Mouse (Mus musculus) retina, adult 2 months (tissue): ENCODE data around the gene Vmp1.

Experiments
- DNase-seq: peaks from one replicate; pipeline ENCODE4 v3.0.0-alpha.2; 2012; ENCODE audit warnings: low read depth, low spot score

Gene Vmp1

DNA sequence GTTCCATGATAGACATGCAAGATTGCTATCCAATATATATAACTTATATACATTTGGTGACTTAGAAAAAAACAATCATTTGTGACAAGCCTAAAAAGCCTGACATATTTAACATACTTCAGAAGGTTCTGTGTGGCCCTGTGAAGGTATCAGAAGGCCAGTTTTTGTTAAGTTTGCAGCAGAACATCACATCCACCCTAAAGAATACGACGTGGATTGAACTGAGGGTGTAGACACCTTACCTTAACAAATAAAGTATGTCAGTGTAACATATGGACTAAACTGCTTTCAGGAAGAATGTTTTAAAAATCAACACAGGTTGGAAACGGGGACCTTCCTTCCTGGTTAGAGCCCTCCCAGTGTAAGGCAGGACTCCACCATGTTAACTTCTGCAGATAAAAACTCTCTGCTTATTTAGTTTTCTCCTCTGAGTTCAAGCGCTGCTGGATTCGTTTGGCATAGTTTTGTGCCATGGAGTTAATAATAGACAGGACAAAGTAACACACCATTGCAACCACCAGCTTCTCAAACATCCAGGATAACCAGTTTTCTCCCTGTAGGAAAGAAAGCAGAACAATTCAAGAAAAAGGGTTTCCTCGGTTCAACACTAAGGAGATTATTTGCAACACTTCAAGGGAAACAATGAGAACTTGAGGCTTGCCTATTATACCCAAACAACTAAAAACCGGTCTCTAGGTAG lies 98.6 kb downstream of the Vmp1 start:
- no peak for DNase-seq

GRCm38 (mm10) chr11:86583990-86584897 lies 99.4 kb downstream of the Vmp1 start:
- DNase-seq: no peak

DNA sequence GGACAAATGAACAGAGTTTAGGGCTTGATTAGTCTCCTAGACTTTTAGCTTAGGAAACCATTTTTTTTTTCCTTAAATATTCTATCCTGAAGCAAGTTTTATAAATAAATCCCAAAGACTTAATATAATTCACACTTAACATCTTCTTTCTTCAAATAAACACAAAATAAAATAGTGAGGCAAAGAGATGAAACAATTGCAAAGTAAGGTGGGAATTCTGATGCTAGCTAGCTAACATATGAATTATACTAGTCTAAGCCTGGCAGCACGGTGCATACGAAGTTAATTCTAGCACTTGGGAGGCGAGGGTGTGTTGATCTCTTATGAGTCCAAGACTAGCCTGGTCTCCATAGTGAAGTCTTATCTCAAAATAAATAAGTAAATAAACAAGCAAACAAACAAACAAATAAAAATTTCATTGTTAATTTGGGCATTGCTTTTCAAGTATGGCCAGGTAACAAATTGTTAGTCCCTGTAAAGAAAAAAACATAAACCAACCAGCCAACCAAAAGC lies 100.3 kb downstream of the Vmp1 start:
- DNase-seq: no peak

DNA sequence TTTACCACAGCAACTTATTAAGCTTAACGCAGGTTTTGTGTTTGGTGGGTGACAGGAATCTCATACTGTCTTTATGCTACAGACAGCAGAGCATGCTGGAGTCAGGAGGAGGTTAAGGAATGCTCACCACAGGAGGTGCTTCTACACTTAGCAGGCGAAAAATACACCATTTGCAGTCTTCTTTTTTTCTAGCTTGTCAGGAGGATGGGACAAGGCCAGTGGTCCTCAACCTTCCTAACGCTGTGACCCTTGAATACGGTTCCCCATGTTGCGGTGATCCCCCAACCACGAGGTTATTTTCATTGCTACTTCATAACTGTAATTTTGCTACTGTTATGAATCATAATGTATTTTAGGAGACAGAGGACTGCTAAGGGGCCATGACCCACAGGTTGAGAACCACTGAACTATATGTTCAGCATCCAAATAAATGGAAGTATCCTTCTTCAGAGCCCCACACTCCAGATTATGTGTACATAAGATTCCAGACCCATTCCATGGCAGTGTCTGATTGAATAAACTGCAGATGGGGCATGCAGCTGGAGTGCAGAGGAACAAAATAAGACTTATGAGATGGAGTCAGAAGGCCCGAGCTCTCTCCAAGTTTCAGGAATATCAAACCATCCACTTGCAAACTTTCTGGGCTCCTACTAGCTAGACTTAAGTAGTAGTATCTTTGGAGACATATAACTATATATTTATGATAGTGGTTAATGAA lies 100.9 kb downstream of the Vmp1 start:
- no peak for DNase-seq

DNA sequence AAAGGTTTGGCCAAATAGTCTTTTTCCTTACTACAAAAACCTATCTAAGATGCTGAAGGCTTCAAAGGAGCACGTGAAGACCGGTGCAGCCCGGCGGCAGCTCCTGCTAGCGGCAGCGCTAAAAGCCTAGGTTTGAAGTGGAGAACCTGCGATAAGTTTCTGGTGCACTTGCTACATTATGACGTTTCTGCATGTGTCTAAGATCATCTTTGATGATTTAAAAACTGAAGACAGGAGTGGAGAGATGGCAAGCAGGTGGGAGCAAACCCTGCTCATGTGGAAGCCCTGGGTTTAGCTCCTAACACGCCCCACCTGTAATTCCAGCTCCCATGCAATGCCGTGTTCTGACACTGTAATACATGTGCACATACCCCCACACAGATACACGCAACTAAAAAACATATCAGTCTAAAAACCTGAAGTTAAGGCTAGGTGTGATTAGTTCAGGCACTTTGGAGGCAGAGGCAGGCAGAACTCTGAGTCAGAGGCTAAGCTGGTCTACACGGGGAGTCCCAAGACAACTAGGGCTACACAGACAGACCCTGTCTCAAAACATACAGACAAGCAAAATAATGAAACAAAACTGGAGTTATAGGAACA lies 101.6 kb downstream of the Vmp1 start:
- DNase-seq: no peak

DNA sequence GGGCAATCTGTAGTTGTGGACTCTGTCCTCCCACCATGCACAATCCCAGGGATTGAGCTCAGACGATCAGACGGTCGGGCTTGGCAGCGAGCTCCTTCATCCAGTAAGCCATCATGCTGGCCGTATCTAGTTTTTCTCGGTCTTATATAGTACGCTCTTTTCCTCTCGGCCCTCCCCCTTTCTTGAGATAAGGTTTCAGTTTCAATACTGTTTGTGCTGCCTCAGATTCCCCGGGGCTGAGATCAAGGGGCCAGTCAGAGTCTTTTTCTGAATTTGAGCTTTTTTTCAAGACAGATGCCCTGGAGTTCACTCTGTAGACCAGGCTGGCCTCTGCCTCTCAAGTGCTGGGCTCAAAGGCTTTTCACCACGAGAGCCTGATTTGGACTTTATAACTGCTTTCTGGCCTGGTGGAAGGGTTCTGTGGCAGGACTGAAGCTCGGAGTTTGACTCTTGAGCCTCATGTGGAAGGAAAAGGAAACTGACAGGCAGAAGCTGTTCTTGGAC lies 102.3 kb downstream of the Vmp1 start:
- DNase-seq: no peak

DNA sequence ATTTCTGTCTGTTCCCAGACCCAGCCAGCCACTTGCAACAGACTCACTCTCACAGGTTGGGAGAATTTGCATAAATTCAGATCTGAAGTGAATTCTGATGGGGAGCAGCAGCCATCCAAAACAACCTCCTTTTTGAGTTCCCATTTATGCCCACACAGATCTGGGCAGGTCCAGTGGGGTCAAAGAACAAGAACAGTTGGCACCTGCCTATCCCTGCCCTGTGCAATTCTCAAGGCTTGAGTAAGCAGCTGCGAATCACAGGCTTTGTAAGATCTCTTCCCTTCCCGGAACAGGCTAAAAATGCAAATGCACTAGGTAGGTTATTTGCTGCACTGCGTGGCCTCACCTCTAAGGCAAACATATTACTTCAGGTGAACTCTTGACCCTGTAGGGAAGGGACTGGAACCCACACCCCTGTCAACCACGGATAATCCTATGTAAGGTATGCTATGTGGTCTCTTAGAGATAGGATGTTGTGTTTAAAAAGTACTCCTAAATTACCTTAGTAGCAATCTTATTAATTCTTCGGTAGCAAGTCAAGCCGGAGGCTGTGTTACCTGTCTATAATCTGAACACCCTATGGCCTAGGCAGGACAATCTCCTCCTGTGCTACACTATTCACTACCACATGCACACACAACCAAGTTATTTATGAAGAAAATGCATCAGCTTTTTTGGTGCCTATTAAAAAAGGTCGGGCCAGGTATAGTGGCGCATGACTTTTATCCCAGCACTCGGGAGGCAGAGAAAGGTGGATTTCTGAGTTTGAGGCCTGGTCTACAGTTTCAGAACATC lies 103.1 kb downstream of the Vmp1 start:
- no peak for DNase-seq

- DNase-seq: no peak
Observed at GRCm38 (mm10) chr11:86579731-86580318, 103.8 kb downstream of the Vmp1 start.

GRCm38 (mm10) chr11:86578809-86579730 lies 104.6 kb downstream of the Vmp1 start:
- no peak for DNase-seq

DNA sequence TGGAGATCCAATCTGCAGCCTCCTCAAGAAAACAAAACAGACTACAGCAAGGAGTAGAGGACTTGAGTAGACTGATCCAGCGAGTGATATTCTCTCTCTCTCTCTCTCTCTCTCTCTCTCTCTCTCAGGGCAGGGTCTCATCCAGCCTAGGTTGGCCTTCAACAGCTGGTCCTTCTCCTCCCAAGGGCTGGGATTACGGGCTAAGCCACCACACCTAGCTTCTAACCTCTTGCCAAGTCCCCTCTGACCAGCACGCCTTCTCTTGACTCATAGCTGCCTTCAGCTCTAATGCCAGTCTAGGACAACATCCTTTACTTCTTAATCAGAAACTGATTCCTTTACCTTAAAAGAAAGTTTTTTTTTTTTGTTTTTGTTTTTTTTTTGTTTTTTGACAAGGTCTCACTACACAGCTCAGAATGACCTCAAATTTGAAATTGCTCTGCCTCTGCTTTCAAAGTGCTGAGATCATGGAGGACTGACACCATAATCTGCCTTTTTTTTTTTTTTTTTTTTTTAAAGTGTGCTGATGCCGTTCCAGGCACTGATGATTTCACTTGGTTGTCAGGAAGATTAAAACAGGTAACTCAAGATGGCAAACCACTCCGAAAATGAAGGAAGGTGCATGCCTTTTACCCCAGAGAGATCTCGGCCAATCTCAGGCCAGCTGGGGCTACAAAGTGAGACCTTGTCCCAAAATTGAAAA lies 105.4 kb downstream of the Vmp1 start:
- DNase-seq: no peak

DNA sequence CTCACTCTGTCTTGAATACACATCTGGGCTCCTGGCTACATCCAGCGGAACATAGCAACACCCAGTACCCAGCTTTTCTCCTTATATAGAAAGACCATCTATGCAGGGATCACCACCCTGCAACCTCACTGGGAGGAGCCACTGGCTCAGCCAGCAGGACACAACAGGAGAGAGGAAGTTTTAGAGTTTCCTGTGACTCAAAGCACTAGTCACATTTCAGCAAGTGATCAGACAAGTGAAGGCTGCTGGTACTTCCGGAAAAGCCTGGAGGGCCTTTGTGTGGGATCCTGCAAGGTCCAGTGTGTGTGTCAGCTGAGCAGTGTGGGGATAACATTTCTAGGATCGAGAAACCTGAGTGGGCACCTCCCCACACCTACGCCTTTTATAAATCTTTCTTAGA lies 106.4 kb downstream of the Vmp1 start:
- DNase-seq: no peak

DNA sequence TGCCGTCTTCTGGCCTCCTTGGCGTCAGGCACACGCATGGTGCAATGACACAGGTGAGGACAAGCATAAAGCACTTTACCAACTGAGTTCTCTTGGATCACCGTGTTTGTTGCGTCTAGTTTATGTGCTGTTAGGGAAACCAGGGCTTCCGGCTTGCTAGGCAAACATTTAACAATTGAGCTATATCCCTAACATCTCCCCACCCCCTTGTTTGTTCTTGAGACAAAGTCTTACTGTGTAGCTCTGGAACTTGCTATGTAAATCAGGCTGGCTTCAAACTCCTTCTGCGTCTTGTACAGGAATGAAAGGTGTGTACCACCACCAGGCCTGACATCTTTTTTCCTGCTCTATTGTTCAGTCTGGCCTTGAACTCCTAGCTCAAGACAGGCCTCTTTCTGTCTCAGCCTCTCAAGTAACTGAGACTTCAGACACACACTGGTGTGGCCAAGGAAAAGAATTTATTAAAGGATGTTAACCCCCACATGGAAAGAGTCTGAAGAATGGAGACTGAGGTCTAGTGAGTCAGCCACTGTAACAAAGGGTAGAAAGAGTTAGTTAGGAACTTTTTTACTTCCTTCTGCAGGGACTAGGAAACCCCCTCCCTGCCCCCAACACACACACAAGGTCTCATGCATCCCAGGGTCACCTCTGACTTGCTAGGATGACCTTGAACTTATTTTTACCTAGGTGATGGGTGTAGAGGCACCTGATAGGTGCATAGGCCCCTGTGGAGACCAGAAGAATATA lies 107.8 kb downstream of the Vmp1 start:
- no peak for DNase-seq

- no peak for DNase-seq
Observed at GRCm38 (mm10) chr11:86574408-86574807, 109.2 kb downstream of the Vmp1 start.

DNA sequence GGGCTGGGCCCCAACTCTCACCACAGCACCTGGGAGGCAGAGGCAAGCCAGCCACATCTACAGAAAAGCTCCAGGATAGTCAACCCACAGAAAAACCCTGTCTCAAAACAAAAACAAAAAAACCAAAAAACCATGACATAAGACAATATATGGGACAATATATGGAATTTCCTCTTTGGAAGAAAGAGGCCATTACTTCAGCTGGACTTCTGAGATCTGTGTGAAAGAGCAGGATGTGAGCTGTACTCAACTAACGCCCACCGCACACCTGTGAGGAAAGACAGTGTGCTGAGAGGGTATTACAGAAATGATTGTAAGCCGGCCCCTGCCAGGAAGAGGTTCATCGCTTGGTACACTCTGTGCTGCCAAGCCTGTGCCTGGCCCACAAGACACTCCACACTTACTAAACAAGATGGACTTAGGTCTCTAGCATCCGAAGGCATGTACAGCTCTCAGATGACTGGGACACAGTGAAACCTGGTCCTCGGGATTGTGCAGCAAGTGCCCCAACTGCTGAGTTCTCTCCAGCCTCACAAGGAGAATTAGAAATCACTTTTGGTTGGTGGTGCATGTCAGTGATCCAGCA lies 109.9 kb downstream of the Vmp1 start:
- DNase-seq: no peak

DNA sequence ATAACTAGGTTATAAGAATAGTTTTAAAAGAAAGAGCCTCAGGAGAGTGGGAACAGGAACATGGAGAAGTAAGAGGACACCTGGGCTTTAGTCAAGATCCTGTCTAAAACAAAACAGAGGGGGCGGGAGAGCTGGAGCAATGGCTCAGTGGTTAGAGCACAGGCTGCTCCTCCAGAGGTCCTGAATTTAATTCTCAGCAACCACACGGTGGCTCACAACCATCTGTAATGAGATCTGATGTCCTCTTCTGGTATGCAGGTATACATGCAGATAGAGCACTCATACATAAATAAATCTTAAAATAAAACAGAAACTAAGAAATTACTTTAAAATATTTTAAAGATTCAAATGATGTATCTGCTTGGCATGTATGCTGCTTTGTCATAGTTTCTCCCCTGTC lies 111.0 kb downstream of the Vmp1 start:
- DNase-seq: no peak

GRCm38 (mm10) chr11:86571871-86572270 lies 111.8 kb downstream of the Vmp1 start:
- no peak for DNase-seq

DNA sequence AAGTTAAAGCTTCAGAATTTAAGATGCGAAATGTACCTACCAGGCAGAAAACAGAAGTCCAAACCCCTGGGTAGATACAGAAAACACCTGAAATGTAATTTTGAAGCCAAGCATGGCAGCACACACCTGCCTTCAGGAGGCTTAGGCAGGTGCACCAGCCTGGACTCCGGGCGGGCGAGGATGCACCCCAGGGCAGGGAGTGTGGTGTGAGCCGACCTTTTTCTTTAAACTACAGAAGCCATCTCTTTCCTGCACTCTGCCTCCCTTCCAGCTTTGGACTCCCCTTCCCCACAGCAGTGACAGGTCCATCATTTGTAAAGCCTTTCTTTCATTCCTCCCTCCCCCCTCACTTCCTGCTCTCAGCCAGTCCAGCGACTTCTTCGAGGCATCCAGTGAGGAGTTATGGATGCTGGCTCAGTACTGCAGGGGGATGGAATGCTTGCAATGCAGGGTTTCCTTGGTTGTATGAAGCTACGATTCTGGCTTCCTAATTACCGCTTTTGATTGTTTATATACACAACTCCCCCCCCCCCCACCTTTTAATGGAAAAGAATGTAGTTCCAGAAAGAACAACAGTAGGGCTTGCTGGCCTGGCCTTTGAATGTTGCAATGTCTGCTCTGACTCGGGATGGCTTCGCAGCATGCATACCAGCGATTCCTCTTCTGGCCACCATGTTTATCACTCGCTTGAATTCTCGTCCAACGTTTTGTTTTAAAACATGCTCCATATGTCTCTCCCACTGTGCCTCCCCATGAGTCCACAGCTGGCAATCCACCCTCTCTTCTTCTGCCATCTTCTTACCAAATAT lies 112.4 kb downstream of the Vmp1 start:
- DNase-seq: no peak
